Comparison of ENCODE assay signal across 8 mouse cellular contexts in the genomic region with DNA sequence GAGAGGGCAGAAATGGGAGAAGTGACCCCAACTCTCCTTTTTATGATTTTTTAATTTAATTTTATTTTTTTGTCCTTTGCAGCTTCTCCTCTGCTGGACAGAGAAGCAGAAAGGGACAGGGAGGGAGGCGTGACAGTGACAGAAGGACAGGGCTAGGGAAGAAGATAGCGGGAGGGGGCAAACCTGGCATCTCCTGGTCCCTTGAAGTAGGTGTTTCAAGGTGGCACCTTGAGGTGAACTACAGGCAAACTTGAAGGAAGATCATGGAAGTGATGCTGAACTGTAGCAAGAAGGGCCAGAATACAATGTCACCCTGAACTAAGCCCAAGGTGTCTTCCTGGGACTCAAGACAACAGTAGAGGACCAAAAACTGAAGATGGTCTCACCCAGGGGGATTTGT. TPM values are rescaled to one million over a fixed set of nuclear protein-coding genes. Genes with fewer than 3 reads are reported as not detected.
DNase-seq lines count a peak whose midpoint lies in the region; ATAC-seq and TF ChIP-seq lines count a peak whose summit lies in the region.

No protein-coding gene starts in this region.

- H3K36me3 ChIP-seq in kidney, embryonic 15.5 days: peaks cover 4% of the 10 kb centered on the region; the same call in 1 of the 2 replicates
- 0 out of 2 replicates have a peak, but pooled peaks cover under 1% of the 10 kb centered on the region for H3K36me3 ChIP-seq in embryonic facial prominence, embryonic 15.5 days
- H3K36me3 ChIP-seq in intestine, embryonic 14.5 days (ENCODE audit: control insufficient read depth, insufficient read depth, low read length): no peaks in the 10 kb centered on the region
- H3K36me3 ChIP-seq in midbrain, postnatal 0 days (ENCODE audit: insufficient read depth, low read length): no peaks in the 10 kb centered on the region
- H3K36me3 ChIP-seq in kidney, adult 2 months (ENCODE audit: control insufficient read depth, insufficient read depth, low read length): no peaks in the 10 kb centered on the region

- H3K27ac ChIP-seq in kidney, embryonic 15.5 days: 0 out of 2 replicates have a peak overlapping the region, but pooled peaks have one; percentile 25
- H3K27ac ChIP-seq in embryonic facial prominence, embryonic 15.5 days (replicated peaks): no peak overlapping the region
- H3K27ac ChIP-seq in intestine, embryonic 14.5 days (ENCODE audit: low read depth): no peak overlapping the region
- H3K27ac ChIP-seq in midbrain, postnatal 0 days (ENCODE audit: low read depth, low read length): peak overlapping the region; percentile 79
- H3K27ac ChIP-seq in kidney, adult 2 months (ENCODE audit: insufficient read depth, low read depth, low read length): no peak overlapping the region

- peaks cover 68% of the 10 kb centered on the region for H3K4me1 ChIP-seq in kidney, embryonic 15.5 days
- peaks cover 66% of the 10 kb centered on the region for H3K4me1 ChIP-seq in embryonic facial prominence, embryonic 15.5 days
- H3K4me1 ChIP-seq in intestine, embryonic 14.5 days (replicated peaks; ENCODE audit: control insufficient read depth, insufficient read depth, low read length): peaks cover 48% of the 10 kb centered on the region
- H3K4me1 ChIP-seq in midbrain, postnatal 0 days (ENCODE audit: insufficient read depth, low read length): peaks cover 21% of the 10 kb centered on the region
- H3K4me1 ChIP-seq in kidney, adult 2 months (ENCODE audit: control insufficient read depth, insufficient read depth, low read length): no peaks in the 10 kb centered on the region

- H3K9ac ChIP-seq in kidney, embryonic 15.5 days: peak overlapping the region; percentile 50; the same call in 1 of the 2 replicates
- H3K9ac ChIP-seq in embryonic facial prominence, embryonic 15.5 days: 0 out of 2 replicates have a peak overlapping the region, but pooled peaks have one; percentile 42
- H3K9ac ChIP-seq in intestine, embryonic 14.5 days (ENCODE audit: low read length): peak overlapping the region; percentile 42
- peak overlapping the region; percentile 82 for H3K9ac ChIP-seq in midbrain, postnatal 0 days (replicated peaks; ENCODE audit: low read length, poor library complexity, severe bottlenecking)

- TF ChIP-seq POLR2A in kidney, adult 2 months (IDR thresholded peaks at IDR 0.05; ENCODE audit: low read depth, low read length): no peak

- no peaks in the 10 kb centered on the region for H3K9me3 ChIP-seq in kidney, embryonic 15.5 days (replicated peaks)
- no peaks in the 10 kb centered on the region for H3K9me3 ChIP-seq in embryonic facial prominence, embryonic 15.5 days (replicated peaks)
- no peaks in the 10 kb centered on the region for H3K9me3 ChIP-seq in intestine, embryonic 14.5 days (ENCODE audit: control insufficient read depth, low read length)
- H3K9me3 ChIP-seq in midbrain, postnatal 0 days (ENCODE audit: low read length): no peaks in the 10 kb centered on the region

- H3K4me2 ChIP-seq in kidney, embryonic 15.5 days: peak overlapping the region; percentile 72
- peak overlapping the region; percentile 59 for H3K4me2 ChIP-seq in embryonic facial prominence, embryonic 15.5 days (replicated peaks)
- H3K4me2 ChIP-seq in intestine, embryonic 14.5 days (ENCODE audit: low read length): peak overlapping the region; percentile 62
- H3K4me2 ChIP-seq in midbrain, postnatal 0 days (ENCODE audit: low read depth, low read length, poor library complexity, severe bottlenecking): peak overlapping the region; percentile 78

- peak overlapping the region; percentile 47 for H3K4me3 ChIP-seq in kidney, embryonic 15.5 days (replicated peaks)
- H3K4me3 ChIP-seq in embryonic facial prominence, embryonic 15.5 days (replicated peaks): peak overlapping the region; percentile 49
- peak overlapping the region; percentile 35 for H3K4me3 ChIP-seq in intestine, embryonic 14.5 days (ENCODE audit: low read depth, low read length)
- peak overlapping the region; percentile 63 for H3K4me3 ChIP-seq in midbrain, postnatal 0 days (ENCODE audit: low read depth, low read length)
- no peak overlapping the region for H3K4me3 ChIP-seq in kidney, adult 2 months (ENCODE audit: insufficient read depth, low read depth, low read length)

- no peak for ATAC-seq in kidney, embryonic 15.5 days (replicated peaks; ENCODE audit: low FRiP score)
- ATAC-seq in embryonic facial prominence, embryonic 15.5 days (ENCODE audit: insufficient number of reproducible peaks, low FRiP score, low TSS enrichment, low read depth): no peak
- no peak for ATAC-seq in intestine, embryonic 14.5 days (replicated peaks; ENCODE audit: low FRiP score, low TSS enrichment, low read depth)
- no peak for ATAC-seq in midbrain, postnatal 0 days (ENCODE audit: low FRiP score)
- no peak for ATAC-seq in frontal cortex, adult (ENCODE audit: low TSS enrichment)

- 3% methylated on average over 2 of the region's 2 CpGs for WGBS in kidney, embryonic 15.5 days
- WGBS in embryonic facial prominence, embryonic 15.5 days: 4% methylated on average over 2 of the region's 2 CpGs
- 2% methylated on average over 2 of the region's 2 CpGs for WGBS in intestine, embryonic 14.5 days
- 4% methylated on average over 2 of the region's 2 CpGs for WGBS in midbrain, postnatal 0 days
- 9% methylated on average over 2 of the region's 2 CpGs for WGBS in kidney, adult 2 months

- no peaks in the 10 kb centered on the region for H3K27me3 ChIP-seq in kidney, embryonic 15.5 days
- no peaks in the 10 kb centered on the region for H3K27me3 ChIP-seq in embryonic facial prominence, embryonic 15.5 days
- 0 out of 2 replicates have a peak, but pooled peaks cover 4% of the 10 kb centered on the region for H3K27me3 ChIP-seq in intestine, embryonic 14.5 days (replicated peaks; ENCODE audit: control insufficient read depth, insufficient read depth, low read length)
- no peaks in the 10 kb centered on the region for H3K27me3 ChIP-seq in midbrain, postnatal 0 days (ENCODE audit: insufficient read depth, low read length)
- H3K27me3 ChIP-seq in kidney, adult 2 months (replicated peaks; ENCODE audit: control insufficient read depth, insufficient read depth, low read length): no peaks in the 10 kb centered on the region

- TF ChIP-seq CTCF in midbrain, postnatal 0 days (IDR thresholded peaks at IDR 0.05): no peak
- TF ChIP-seq CTCF in kidney, adult 2 months (conservative IDR thresholded peaks at IDR 0.05; ENCODE audit: insufficient read depth, insufficient read length, low read depth, low read length): no peak

- no peak for DNase-seq in kidney, postnatal 4 days
- no peak for DNase-seq in intestine, embryonic 14.5 days (ENCODE audit: low spot score)
- no peak for DNase-seq in midbrain, postnatal 0 days (ENCODE audit: low spot score)
- DNase-seq in T-cell, adult 2 months (ENCODE audit: low spot score): no peak
- DNase-seq in kidney, adult 2 months: no peak

RNA-seq across cellular contexts. Expression of a gene that starts 1.1 kb away (rescaled TPM):
- polyA plus RNA-seq in kidney, embryonic 15.5 days (2015; fragmentation: Nextera tagmentation; extraction: Ambion mirVana): 8.7 and 9.4 TPM in 2 replicates
- 6.6 and 7.9 TPM in 2 replicates for polyA plus RNA-seq in embryonic facial prominence, embryonic 15.5 days (2015; fragmentation: Nextera tagmentation; extraction: Ambion mirVana)
- 6.9 and 8.8 TPM in 2 replicates for polyA plus RNA-seq in intestine, embryonic 14.5 days (2014; fragmentation: Nextera tagmentation; extraction: Ambion mirVana)
- 12.9 and 15.0 TPM in 2 replicates for total RNA-seq in midbrain, postnatal 0 days (2014; rRNA removed)
- polyA plus RNA-seq in midbrain, postnatal 0 days (2015; fragmentation: Nextera tagmentation; extraction: Ambion mirVana): 14.3 and 14.7 TPM in 2 replicates
- polyA plus RNA-seq in kidney, adult 2 months (2012; rRNA removed): 0.46 and 0.48 TPM in 2 replicates

RNA-seq across cellular contexts. Expression of a gene that starts 7.8 kb away (rescaled TPM):
- 29.1 and 31.6 TPM in 2 replicates for polyA plus RNA-seq in kidney, embryonic 15.5 days (2015; fragmentation: Nextera tagmentation; extraction: Ambion mirVana)
- polyA plus RNA-seq in embryonic facial prominence, embryonic 15.5 days (2015; fragmentation: Nextera tagmentation; extraction: Ambion mirVana): 27.9 and 29.1 TPM in 2 replicates
- polyA plus RNA-seq in intestine, embryonic 14.5 days (2014; fragmentation: Nextera tagmentation; extraction: Ambion mirVana): 25.7 and 29.0 TPM in 2 replicates
- total RNA-seq in midbrain, postnatal 0 days (2014; rRNA removed): 12.6 TPM in 2 replicates
- 12.5 and 13.4 TPM in 2 replicates for polyA plus RNA-seq in midbrain, postnatal 0 days (2015; fragmentation: Nextera tagmentation; extraction: Ambion mirVana)
- polyA plus RNA-seq in kidney, adult 2 months (2012; rRNA removed): 9.3 and 11.1 TPM in 2 replicates

RNA-seq across cellular contexts. Expression of a gene that starts 8.5 kb away (rescaled TPM):
- polyA plus RNA-seq in kidney, embryonic 15.5 days (2015; fragmentation: Nextera tagmentation; extraction: Ambion mirVana): 13.2 and 13.7 TPM in 2 replicates
- 7.0 and 9.0 TPM in 2 replicates for polyA plus RNA-seq in embryonic facial prominence, embryonic 15.5 days (2015; fragmentation: Nextera tagmentation; extraction: Ambion mirVana)
- 4.6 and 5.3 TPM in 2 replicates for polyA plus RNA-seq in intestine, embryonic 14.5 days (2014; fragmentation: Nextera tagmentation; extraction: Ambion mirVana)
- 0.88 and 1.1 TPM in 2 replicates for total RNA-seq in midbrain, postnatal 0 days (2014; rRNA removed)
- 2.1 and 2.4 TPM in 2 replicates for polyA plus RNA-seq in midbrain, postnatal 0 days (2015; fragmentation: Nextera tagmentation; extraction: Ambion mirVana)
- 2.0 TPM in 2 replicates for polyA plus RNA-seq in kidney, adult 2 months (2012; rRNA removed)

RNA-seq across cellular contexts. Expression of a gene that starts 19.9 kb away (rescaled TPM):
- polyA plus RNA-seq in kidney, embryonic 15.5 days (2015; fragmentation: Nextera tagmentation; extraction: Ambion mirVana): 29.8 and 30.2 TPM in 2 replicates
- 28.1 and 28.9 TPM in 2 replicates for polyA plus RNA-seq in embryonic facial prominence, embryonic 15.5 days (2015; fragmentation: Nextera tagmentation; extraction: Ambion mirVana)
- polyA plus RNA-seq in intestine, embryonic 14.5 days (2014; fragmentation: Nextera tagmentation; extraction: Ambion mirVana): 30.0 and 30.7 TPM in 2 replicates
- total RNA-seq in midbrain, postnatal 0 days (2014; rRNA removed): 39.0 and 39.4 TPM in 2 replicates
- polyA plus RNA-seq in midbrain, postnatal 0 days (2015; fragmentation: Nextera tagmentation; extraction: Ambion mirVana): 14.5 and 17.9 TPM in 2 replicates
- polyA plus RNA-seq in kidney, adult 2 months (2012; rRNA removed): 59.6 and 65.8 TPM in 2 replicates

RNA-seq across cellular contexts. Expression of a gene that starts 40.3 kb away (rescaled TPM):
- polyA plus RNA-seq in kidney, embryonic 15.5 days (2015; fragmentation: Nextera tagmentation; extraction: Ambion mirVana): 86.7 and 109 TPM in 2 replicates
- polyA plus RNA-seq in embryonic facial prominence, embryonic 15.5 days (2015; fragmentation: Nextera tagmentation; extraction: Ambion mirVana): 40.0 and 48.0 TPM in 2 replicates
- polyA plus RNA-seq in intestine, embryonic 14.5 days (2014; fragmentation: Nextera tagmentation; extraction: Ambion mirVana): 60.9 and 73.4 TPM in 2 replicates
- 19.9 and 20.9 TPM in 2 replicates for total RNA-seq in midbrain, postnatal 0 days (2014; rRNA removed)
- 30.6 and 31.9 TPM in 2 replicates for polyA plus RNA-seq in midbrain, postnatal 0 days (2015; fragmentation: Nextera tagmentation; extraction: Ambion mirVana)
- 232 and 288 TPM in 2 replicates for polyA plus RNA-seq in kidney, adult 2 months (2012; rRNA removed)

Comparison
In these comparisons a context has a peak if more than half of its experiments do, and no peak if none do; other contexts are left out.
1. H3K27ac ChIP-seq: peak in kidney, embryonic 15.5 days (single experiment) and midbrain, postnatal 0 days (single experiment); none in embryonic facial prominence, embryonic 15.5 days (single experiment), intestine, embryonic 14.5 days (single experiment) and kidney, adult 2 months (single experiment).
2. Peak in every context shown above with its lines, with median percentiles within 50 percentile points of each other: H3K4me2 ChIP-seq and H3K9ac ChIP-seq.